Mouse (Mus musculus): ENCODE data around the gene Lyplal1.

Gene Lyplal1

GRCm38 (mm10) chr1:186116701-186117488 is at the start of gene Lyplal1:
TSS of gene Lyplal1 (minus strand) at chr1:186117310.
- DNase-seq (ENCODE audit: low read depth, low spot score), result peak; percentile 80

- no peak for DNase-seq (ENCODE audit: low read depth, low spot score)
Measured at GRCm38 (mm10) chr1:186163616-186164015, 46.5 kb upstream of the Lyplal1 start.

- no peak for DNase-seq (ENCODE audit: low read depth, low spot score)
Measured at GRCm38 (mm10) chr1:186163206-186163605, 46.1 kb upstream of the Lyplal1 start.

GRCm38 (mm10) chr1:186150376-186150775 is 33.3 kb upstream of the Lyplal1 start:
- DNase-seq (ENCODE audit: low read depth, low spot score), result no peak

GRCm38 (mm10) chr1:186145444-186145843 is 28.3 kb upstream of the Lyplal1 start:
- DNase-seq (ENCODE audit: low read depth, low spot score), result no peak

GRCm38 (mm10) chr1:186140191-186140590 is 23.1 kb upstream of the Lyplal1 start:
- no peak for DNase-seq (ENCODE audit: low read depth, low spot score)

- no peak for DNase-seq (ENCODE audit: low read depth, low spot score)
Measured at GRCm38 (mm10) chr1:186137873-186138272, 20.8 kb upstream of the Lyplal1 start.

- no peak for DNase-seq (ENCODE audit: low read depth, low spot score)
Measured at GRCm38 (mm10) chr1:186136636-186137380, 19.7 kb upstream of the Lyplal1 start.

- DNase-seq (ENCODE audit: low read depth, low spot score), result no peak
Measured at GRCm38 (mm10) chr1:186131465-186131864, 14.4 kb upstream of the Lyplal1 start.

- DNase-seq (ENCODE audit: low read depth, low spot score), result no peak
Measured at GRCm38 (mm10) chr1:186128940-186129339, 11.8 kb upstream of the Lyplal1 start.

- DNase-seq (ENCODE audit: low read depth, low spot score), result no peak
Measured at GRCm38 (mm10) chr1:186126313-186126862, 9.3 kb upstream of the Lyplal1 start.

GRCm38 (mm10) chr1:186123690-186124089 is 6.6 kb upstream of the Lyplal1 start:
- no peak for DNase-seq (ENCODE audit: low read depth, low spot score)

- no peak for DNase-seq (ENCODE audit: low read depth, low spot score)
Measured at GRCm38 (mm10) chr1:186119856-186120255, 2.7 kb upstream of the Lyplal1 start.

GRCm38 (mm10) chr1:186116086-186116600 is 967 bp downstream of the Lyplal1 start:
- no peak for DNase-seq (ENCODE audit: low read depth, low spot score)

- DNase-seq (ENCODE audit: low read depth, low spot score), result no peak
Measured at GRCm38 (mm10) chr1:186102313-186102712, 14.8 kb downstream of the Lyplal1 start.

GRCm38 (mm10) chr1:186066266-186066897 is 50.7 kb downstream of the Lyplal1 start:
- DNase-seq (ENCODE audit: low read depth, low spot score), result no peak

- peak; percentile 17 for DNase-seq (ENCODE audit: low read depth, low spot score)
Measured at GRCm38 (mm10) chr1:186060041-186060440, 57.1 kb downstream of the Lyplal1 start.

- no peak for DNase-seq (ENCODE audit: low read depth, low spot score)
Measured at GRCm38 (mm10) chr1:186054227-186054626, 62.9 kb downstream of the Lyplal1 start.

GRCm38 (mm10) chr1:186053280-186054043 is 63.6 kb downstream of the Lyplal1 start:
- no peak for DNase-seq (ENCODE audit: low read depth, low spot score)

- no peak for DNase-seq (ENCODE audit: low read depth, low spot score)
Measured at GRCm38 (mm10) chr1:186043709-186044452, 73.2 kb downstream of the Lyplal1 start.

All from telencephalon, adult 2 months (tissue).